Comparison of ENCODE assay signal across 16 mouse cellular contexts in genomic region chr5:111003750-111004149, GRCm38 (mm10).
"Had no signal": no experiment of that assay in that cellular context is flagged by ENCODE, and none has a peak within 500 bp of the region (broad histone marks: within the 10 kb centered on the region; RNA-seq: fewer than 3 reads in every experiment).

No protein-coding gene starts in this region.

- ATAC-seq: lung, postnatal 0 days; midbrain, embryonic 13.5 days; midbrain, embryonic 15.5 days had no signal

- H3K9ac ChIP-seq: lung, embryonic 15.5 days; midbrain, embryonic 13.5 days; midbrain, embryonic 15.5 days; neural tube, embryonic 12.5 days; stomach, embryonic 15.5 days had no signal

- DNase-seq: lung, adult 2 months; lung, postnatal 36 days; right cerebral cortex, postnatal 14 days; thymus, adult 2 months; thymus, postnatal 25 days; thymus, postnatal 4 days had no signal

- H3K27ac ChIP-seq: lung, embryonic 15.5 days; macrophage; midbrain, embryonic 13.5 days; midbrain, embryonic 15.5 days; neural tube, embryonic 12.5 days; stomach, embryonic 15.5 days; stomach, postnatal 0 days had no signal

- H3K4me1 ChIP-seq: megakaryocyte, embryonic 14.5 days had no signal

- H3K4me3 ChIP-seq: lung, embryonic 15.5 days; megakaryocyte, embryonic 14.5 days; midbrain, embryonic 13.5 days; midbrain, embryonic 15.5 days; neural tube, embryonic 12.5 days; stomach, embryonic 15.5 days had no signal

- H3K9me3 ChIP-seq: lung, embryonic 15.5 days; megakaryocyte, embryonic 14.5 days; midbrain, embryonic 13.5 days; midbrain, embryonic 15.5 days; neural tube, embryonic 12.5 days; stomach, embryonic 15.5 days had no signal

- H3K36me3 ChIP-seq: lung, embryonic 15.5 days; midbrain, embryonic 13.5 days; midbrain, embryonic 15.5 days; neural tube, embryonic 12.5 days; stomach, embryonic 15.5 days had no signal

- H3K27me3 ChIP-seq: lung, embryonic 15.5 days; megakaryocyte, embryonic 14.5 days; midbrain, embryonic 13.5 days; midbrain, embryonic 15.5 days; neural tube, embryonic 12.5 days; stomach, embryonic 15.5 days had no signal

- H3K4me2 ChIP-seq: lung, embryonic 15.5 days; midbrain, embryonic 11.5 days; midbrain, embryonic 13.5 days; midbrain, embryonic 15.5 days; neural tube, embryonic 12.5 days; stomach, embryonic 15.5 days had no signal
